Mouse (Mus musculus): Measurements from ENCODE around the gene B9d1. TPM values are rescaled to one million over a fixed set of nuclear protein-coding genes. Genes with fewer than 3 reads are reported as not detected.

The B9d1 gene
- total RNA-seq, 2 experiments from 2014 or later, result not detected

- ATAC-seq (replicated peaks; ENCODE audit: low FRiP score, poor library complexity, severe bottlenecking), result no peak
Measured at GRCm38 (mm10) chr11:61535530-61535929, 30.6 kb downstream of the B9d1 start.

- no peak for ATAC-seq (replicated peaks; ENCODE audit: low FRiP score, poor library complexity, severe bottlenecking)
Measured at GRCm38 (mm10) chr11:61536952-61537351, 32.0 kb downstream of the B9d1 start.

- no peak for ATAC-seq (replicated peaks; ENCODE audit: low FRiP score, poor library complexity, severe bottlenecking)
Measured at GRCm38 (mm10) chr11:61537362-61537761, 32.4 kb downstream of the B9d1 start.

GRCm38 (mm10) chr11:61540642-61541041, 35.7 kb downstream of the B9d1 start:
- no peak for ATAC-seq (replicated peaks; ENCODE audit: low FRiP score, poor library complexity, severe bottlenecking)

GRCm38 (mm10) chr11:61541106-61541505, 36.2 kb downstream of the B9d1 start:
- no peak for ATAC-seq (replicated peaks; ENCODE audit: low FRiP score, poor library complexity, severe bottlenecking)

- no peak for ATAC-seq (replicated peaks; ENCODE audit: low FRiP score, poor library complexity, severe bottlenecking)
Measured at GRCm38 (mm10) chr11:61545586-61545985, 40.6 kb downstream of the B9d1 start.

GRCm38 (mm10) chr11:61546452-61546851, 41.5 kb downstream of the B9d1 start:
- ATAC-seq (replicated peaks; ENCODE audit: low FRiP score, poor library complexity, severe bottlenecking), result no peak

GRCm38 (mm10) chr11:61547710-61548109, 42.8 kb downstream of the B9d1 start:
- no peak for ATAC-seq (replicated peaks; ENCODE audit: low FRiP score, poor library complexity, severe bottlenecking)

GRCm38 (mm10) chr11:61550631-61551030, 45.7 kb downstream of the B9d1 start:
- ATAC-seq (replicated peaks; ENCODE audit: low FRiP score, poor library complexity, severe bottlenecking), result no peak

- no peak for ATAC-seq (replicated peaks; ENCODE audit: low FRiP score, poor library complexity, severe bottlenecking)
Measured at GRCm38 (mm10) chr11:61553015-61553754, 48.2 kb downstream of the B9d1 start.

GRCm38 (mm10) chr11:61559572-61559971, 54.6 kb downstream of the B9d1 start:
- no peak for ATAC-seq (replicated peaks; ENCODE audit: low FRiP score, poor library complexity, severe bottlenecking)

GRCm38 (mm10) chr11:61562421-61562820, 57.5 kb downstream of the B9d1 start:
- ATAC-seq (replicated peaks; ENCODE audit: low FRiP score, poor library complexity, severe bottlenecking), result no peak

Other genes with a start within 250 kb of the B9d1 start
- gene Aldh3a2, start 237.7 kb upstream of the B9d1 start, total RNA-seq (2015; ENCODE audit: low replicate concordance), result 14.6 and 20.5 TPM in 2 replicates
- gene Aldh3a2, start 237.7 kb upstream of the B9d1 start, total RNA-seq (2017; ENCODE audit: low replicate concordance), result 5.0 and 20.4 TPM in 2 replicates
- not detected in 2 replicates for gene Slc47a2, start 162.3 kb upstream of the B9d1 start, total RNA-seq (2015; ENCODE audit: low replicate concordance)
- gene Slc47a2, start 162.3 kb upstream of the B9d1 start, total RNA-seq (2017; ENCODE audit: low replicate concordance), result not detected in 2 replicates
- gene Slc47a1, start 126.8 kb upstream of the B9d1 start, total RNA-seq (2015; ENCODE audit: low replicate concordance), result not detected in 2 replicates
- not detected in 2 replicates for gene Slc47a1, start 126.8 kb upstream of the B9d1 start, total RNA-seq (2017; ENCODE audit: low replicate concordance)
- not detected in 2 replicates for gene Rnf112, start 51.0 kb upstream of the B9d1 start, total RNA-seq (2015; ENCODE audit: low replicate concordance)
- gene Rnf112, start 51.0 kb upstream of the B9d1 start, total RNA-seq (2017; ENCODE audit: low replicate concordance), result not detected in 2 replicates
- not detected in 2 replicates for gene Mfap4, start 19.7 kb upstream of the B9d1 start, total RNA-seq (2015; ENCODE audit: low replicate concordance)
- gene Mfap4, start 19.7 kb upstream of the B9d1 start, total RNA-seq (2017; ENCODE audit: low replicate concordance), result not detected in 2 replicates
- gene Mapk7, start 10.7 kb upstream of the B9d1 start, total RNA-seq (2015; ENCODE audit: low replicate concordance), result 4.4 and 8.3 TPM in 2 replicates
- gene Mapk7, start 10.7 kb upstream of the B9d1 start, total RNA-seq (2017; ENCODE audit: low replicate concordance), result 2.8 and 3.7 TPM in 2 replicates
- not detected in 2 replicates for gene Epn2, start 74.5 kb downstream of the B9d1 start, total RNA-seq (2015; ENCODE audit: low replicate concordance)
- 2.0 TPM in 1 of 2 replicates, not detected in the other for gene Epn2, start 74.5 kb downstream of the B9d1 start, total RNA-seq (2017; ENCODE audit: low replicate concordance)
- not detected in 2 replicates for gene Grap, start 148.1 kb downstream of the B9d1 start, total RNA-seq (2015; ENCODE audit: low replicate concordance)
- 0.56 TPM in 1 of 2 replicates, not detected in the other for gene Grap, start 148.1 kb downstream of the B9d1 start, total RNA-seq (2017; ENCODE audit: low replicate concordance)
- gene Fam83g, start 178.9 kb downstream of the B9d1 start, total RNA-seq (2015; ENCODE audit: low replicate concordance), result not detected in 2 replicates
- gene Fam83g, start 178.9 kb downstream of the B9d1 start, total RNA-seq (2017; ENCODE audit: low replicate concordance), result 0.17 TPM in 1 of 2 replicates, not detected in the other
- not detected in 2 replicates for gene Slc5a10, start 215.7 kb downstream of the B9d1 start, total RNA-seq (2015; ENCODE audit: low replicate concordance)
- not detected in 2 replicates for gene Slc5a10, start 215.7 kb downstream of the B9d1 start, total RNA-seq (2017; ENCODE audit: low replicate concordance)